Mouse (Mus musculus) cerebellum, postnatal 14 days (tissue): ENCODE results near the gene Bcar1.

ENCODE experiments used
- DNase-seq, 2 experiments: peaks; one replicate each; pipeline ENCODE4 v3.0.0; 2021; ENCODE audit warnings: mixed read lengths in 2 of 2

The Bcar1 gene

DNA sequence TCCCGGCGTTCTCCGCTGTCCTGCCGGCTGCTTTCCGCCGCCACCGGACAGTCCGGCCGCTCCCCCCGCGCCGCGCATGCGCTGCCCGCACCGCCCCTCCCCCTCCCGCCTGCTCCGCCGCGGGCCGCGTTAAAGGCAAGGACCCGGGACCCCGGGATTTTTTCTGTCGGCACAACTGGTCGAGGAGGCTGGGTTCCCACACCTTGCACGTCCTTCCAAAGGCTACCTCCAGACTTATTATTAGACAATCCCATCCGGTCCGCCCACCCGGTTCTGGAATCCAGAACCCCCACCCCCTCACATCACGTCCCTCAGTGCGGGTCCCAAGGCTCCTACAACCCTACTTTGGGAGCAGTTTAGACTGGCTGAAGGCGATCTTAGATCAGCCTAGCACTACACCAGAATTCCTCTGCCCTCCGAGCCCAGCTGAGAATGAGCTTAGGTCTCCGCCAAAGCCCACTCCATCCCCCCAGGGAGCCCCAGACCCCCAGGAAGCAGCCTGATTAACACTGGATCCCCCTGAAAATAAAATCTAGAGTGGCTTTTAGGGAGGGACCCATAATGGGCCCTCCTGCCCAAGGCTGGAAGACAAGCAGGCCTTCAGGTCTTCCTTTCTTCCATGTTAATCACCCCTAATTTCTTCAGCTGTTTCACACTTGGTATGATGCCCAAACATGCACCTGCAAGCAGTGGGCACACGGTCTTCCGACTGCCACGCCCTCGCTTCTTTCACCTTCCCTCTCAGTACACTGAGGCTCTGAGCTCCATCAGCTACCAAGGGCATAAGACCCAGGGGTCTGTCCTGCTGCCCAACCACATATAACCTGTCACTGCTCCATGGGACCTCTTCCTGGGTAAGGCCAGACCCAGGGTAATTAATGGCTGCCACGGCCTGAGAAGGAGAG is at the start of gene Bcar1:
Bcar1 (minus strand) TSS at position 18 of the 905 bp plus-strand sequence.
- peak; percentile 95 to 96 for DNase-seq

DNA sequence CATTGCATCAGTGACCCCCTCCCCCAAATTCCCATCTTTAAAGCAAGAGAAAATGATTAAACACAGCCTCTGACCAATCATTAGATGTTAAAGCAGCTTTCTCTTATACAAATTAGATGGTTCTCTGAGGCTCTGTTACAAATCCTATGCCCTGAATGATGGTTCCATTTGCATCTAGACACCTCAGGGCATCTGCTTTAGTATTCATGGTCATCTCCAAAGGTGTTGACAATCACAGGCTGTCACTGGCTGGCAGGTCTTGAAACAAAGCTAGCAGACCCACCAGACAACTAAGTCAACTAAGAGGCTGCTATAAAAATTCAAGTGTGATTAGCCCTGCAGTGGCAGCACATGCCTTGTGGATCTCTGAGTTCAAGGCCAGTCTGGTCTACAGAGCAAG is 46.0 kb upstream of the Bcar1 start:
- no peak for DNase-seq

DNA sequence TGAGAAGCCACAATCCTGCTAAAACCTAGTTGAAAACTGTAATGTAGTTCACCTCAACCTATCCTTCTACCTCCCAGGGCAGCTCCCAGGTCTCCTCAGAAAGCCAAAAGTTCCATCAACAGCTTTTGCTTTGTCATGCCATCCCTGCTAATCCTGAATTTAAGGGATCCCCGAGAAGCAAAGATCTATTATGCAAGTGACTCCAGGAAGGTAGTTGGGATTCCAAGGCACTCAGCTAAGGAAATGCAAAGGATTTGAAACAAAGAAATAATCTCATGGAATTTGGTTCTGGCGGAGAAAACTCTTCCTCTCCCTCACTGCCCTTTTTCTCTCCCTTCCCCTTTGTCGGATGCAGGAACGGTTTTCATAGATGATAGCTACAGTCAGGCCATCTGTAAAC is 45.6 kb upstream of the Bcar1 start:
- no peak for DNase-seq

DNA sequence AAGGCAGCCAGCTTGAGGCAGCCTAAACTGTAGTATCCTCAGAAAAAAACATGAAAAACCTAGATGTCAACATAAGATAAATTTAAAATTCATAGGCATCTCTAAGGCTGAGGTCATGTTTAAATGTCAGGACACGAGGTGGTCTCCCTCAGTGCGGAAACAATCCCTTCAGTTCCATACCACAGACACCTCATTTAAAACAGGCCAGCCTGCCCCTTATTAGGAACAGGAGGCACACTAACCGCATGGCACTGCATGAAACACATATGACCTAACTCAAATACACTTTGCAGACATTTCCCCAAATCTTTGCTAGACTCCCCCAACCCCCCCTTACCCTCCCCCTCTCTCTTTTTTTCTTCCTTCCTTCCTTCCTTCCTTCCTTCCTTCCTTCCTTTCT is 44.9 kb upstream of the Bcar1 start:
- no peak for DNase-seq

DNA sequence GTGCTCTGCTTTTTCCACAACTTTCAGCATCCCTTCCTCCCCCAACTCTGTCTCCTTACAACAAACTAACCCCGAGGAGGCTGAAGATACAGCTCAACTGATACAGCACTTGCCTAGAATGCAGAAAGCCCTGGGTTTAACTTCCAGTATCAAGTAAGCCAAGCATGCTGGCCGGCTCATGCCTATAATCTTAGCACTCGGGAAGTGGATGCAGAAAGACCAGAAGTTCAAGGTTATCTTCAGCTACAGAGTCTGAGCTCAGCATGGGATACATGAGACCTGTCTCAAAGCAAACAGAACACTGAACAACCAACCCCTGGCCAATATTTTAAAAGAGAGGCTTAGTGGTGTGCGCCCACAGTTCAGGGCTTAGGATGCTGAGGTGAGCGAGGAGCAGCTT is 44.5 kb upstream of the Bcar1 start:
- no peak for DNase-seq

DNA sequence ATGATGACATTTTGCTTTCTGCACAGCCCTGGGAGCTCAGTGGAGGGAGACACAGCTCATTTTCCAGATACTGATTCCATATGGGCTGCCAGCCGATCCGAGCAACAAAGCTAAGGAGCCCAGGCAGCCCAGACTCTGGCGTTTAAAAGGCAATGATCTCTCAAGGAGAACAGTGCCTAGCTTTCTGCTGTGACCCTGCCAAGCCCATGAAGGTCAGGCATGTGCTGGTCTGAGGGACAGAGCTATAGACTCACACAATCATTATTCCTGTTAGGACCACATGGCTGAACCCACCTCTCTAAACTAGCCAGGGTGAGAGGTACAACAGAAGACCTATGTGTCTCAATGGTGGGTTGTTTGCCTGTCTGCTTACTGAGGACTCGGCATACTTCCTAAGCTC is 44.1 kb upstream of the Bcar1 start:
- no peak for DNase-seq

DNA sequence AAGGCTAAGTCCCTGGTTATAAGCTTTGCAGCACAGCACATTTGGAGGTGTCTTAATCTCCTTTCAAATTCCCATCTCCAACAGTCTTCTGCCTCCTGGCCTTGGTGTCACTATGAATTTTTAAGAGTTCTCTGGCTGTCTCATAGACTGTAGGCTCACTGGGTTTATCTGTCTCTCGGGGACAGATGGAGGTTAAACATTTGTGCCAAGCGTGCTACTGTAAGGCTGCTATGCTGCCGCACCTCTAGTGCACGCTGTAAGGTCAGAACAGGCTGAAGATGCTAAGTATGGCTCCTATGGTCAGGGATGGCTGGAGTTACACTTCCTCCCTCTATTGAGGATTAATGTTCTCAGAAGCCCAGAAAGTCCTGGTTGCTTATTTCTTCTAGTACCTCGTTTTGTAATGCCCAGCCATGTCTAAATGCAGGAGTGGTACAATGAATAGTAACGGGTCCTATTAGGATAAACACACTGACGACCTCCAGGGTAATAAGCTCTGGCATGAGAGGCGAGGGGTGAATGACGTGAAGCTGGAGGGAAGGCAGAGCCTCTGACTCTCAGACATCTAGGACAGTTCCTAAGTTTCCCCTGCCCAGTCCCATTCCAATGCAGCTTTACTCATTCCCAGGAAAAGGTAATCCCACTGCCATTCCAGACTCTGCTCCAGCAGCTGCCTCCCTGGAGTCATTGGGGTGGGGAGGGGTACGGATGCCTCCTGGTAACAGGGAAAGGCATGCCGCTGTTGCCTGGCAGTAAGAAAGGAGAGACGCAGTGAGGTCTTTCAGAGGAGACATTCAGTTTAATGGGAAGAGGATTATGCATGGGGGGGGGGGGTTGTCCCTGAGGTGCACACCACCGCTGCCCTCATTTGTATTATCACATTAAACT is 43.3 kb upstream of the Bcar1 start:
- no peak for DNase-seq

DNA sequence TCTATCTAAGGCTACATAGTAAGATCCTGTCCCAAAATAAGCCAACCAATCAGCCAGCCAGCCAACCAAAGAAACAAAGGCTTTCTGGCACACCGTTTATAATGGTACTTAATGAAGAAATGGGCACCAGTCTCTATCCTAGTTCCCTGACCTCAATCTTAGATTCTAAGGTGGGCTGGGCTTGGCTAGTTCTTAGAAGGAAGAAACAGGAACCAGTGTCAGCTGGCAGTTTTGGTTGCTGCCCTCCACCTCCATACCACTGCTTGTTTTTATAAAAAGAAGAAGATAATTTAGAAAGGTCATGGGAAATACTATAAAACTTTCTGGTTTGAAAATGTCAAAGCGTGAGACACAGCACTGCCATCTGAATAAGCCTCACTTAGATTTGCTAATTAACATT is 42.5 kb upstream of the Bcar1 start:
- DNase-seq: no peak

DNA sequence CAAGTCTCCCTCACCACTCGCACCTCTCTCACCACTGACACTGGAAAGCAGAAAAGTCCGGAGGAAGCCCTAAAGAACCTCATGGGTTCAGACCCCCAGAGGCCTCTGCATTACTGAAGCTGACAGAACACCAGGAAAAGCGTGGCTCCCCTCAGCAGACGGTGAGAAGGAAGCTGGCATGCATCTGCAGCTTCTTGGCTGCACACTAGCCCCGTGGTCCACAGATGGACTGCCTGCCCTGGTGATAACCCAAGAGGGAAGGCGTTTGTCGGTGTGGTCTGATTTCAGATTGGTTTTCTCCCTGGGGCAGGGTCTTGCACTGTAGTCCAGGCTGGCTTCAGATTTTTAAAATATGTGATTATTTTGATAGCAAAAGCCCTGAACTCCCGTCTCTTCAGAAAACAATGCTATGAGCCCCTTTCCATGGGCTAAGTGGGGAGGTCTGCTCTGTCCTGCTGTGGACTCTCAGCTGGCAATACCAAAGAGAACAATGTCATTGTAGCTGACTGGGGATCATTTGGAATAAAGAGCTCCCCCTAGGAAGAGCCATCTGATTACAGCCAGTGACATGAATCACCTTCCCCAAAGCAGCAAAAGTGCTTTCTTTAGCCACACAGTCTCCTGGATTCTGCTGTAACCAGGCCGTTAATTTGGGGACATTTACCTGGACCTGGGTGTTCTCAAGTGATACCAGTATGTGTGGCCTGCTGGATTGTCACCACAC is 39.2 kb upstream of the Bcar1 start:
- DNase-seq: peak; percentile 43 to 52

DNA sequence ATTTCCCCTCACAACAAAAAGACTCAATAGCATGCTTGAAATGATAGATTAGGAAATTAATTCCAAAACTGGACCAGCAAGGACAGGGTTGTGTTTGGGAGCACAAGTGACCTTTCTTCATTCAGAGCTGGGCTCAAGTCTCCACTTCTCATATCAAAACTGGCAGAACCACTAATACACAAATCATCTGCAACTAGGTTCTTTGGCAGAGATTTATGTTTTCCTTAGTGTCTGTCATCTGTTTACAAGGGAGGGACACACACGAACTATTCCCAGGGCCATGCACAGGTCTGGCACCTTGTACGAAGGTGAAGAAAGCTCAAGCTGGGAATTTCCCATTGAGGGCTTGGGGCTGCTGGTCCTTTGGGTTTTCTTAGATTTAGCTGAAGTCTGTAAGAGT is 38.6 kb upstream of the Bcar1 start:
- no peak for DNase-seq

DNA sequence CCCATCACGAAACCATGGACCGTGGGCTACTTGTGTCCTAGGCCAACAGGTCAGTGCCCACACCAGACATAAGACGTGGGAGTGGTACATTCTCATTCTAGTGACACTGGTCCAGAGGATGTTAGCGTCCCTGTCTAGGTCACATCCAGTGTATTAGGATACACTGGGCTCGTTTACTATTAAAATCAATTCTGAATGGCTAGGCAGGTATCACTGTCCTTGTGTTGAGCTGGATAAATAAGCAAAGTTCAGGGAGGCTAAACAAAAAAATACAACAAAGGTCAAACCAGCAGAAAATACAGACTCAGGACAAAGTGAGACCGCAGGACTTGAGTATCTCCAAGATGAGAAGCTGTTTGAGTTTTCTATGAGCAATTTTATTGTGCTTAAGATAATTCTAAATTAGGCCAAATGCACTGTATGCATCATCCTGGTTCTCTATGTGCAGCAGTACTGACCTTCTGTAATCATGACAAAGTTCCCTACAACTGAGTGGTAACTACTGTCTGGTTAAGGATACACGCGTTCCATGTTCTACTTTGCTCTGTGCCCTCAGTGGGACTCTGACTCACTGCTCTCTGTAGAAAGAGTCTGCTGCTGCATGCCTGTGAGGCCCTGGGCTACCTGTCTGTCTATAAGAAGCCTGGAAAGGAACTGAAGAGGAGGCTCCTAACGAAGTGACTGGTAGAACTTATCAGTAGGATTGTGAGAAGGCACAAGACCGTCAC is 37.3 kb upstream of the Bcar1 start:
- DNase-seq: no peak

DNA sequence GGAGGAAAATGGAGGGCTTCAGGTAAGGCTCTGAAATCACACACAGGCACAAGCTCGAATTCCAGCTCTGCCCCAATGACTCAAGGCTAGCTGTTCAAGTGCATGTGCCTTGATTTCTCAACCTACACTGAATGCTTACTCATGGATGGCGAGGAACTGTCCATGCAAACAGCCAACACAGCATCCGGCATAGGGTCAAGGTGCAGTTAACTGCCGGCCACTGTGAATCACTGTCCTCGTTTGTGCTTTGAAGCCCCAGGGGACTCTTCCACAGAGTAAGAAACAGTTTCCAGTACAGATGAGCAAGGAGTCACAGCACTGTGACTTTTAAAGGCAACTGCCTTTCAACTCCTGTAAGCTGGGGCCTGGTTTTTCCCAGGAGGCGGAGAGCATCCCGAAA is 36.1 kb upstream of the Bcar1 start:
- DNase-seq: no peak

DNA sequence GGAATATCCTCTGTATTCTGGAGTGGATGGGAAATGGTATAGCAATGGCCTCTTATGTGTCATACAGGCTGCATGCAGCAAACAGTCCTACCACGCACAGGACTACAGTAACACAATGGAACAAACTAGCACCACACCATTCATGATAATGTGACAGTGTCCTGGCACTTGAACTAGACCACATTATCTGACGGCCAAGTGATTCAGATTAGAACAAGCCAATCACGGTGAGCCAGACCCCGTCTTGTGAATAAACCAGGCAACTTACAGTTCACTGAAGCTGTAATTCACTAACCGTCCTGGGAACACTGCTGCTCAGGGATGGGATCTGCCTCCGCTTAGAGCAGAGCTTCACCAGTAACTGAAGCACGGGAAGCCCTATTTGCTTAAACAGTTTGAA is 35.2 kb upstream of the Bcar1 start:
- DNase-seq: no peak

DNA sequence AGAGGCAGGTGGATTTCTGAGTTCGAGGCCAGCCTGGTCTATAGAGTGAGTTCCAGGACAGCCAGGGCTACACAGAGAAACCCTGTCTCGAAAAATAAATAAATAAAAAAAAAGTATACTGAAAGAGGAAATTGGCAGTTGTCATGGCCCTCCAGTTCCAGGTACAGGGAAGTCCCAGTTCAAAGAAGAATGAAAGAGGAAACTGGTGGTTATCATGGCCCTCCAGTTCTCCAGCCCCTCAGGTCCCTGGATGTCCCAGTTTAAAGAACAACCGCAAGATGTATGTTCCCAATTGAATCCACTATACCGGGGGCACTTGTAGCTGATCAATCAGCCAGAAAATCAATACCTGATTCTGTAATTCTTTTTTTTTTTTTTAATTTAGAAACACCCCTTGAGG is 32.9 kb upstream of the Bcar1 start:
- no peak for DNase-seq

DNA sequence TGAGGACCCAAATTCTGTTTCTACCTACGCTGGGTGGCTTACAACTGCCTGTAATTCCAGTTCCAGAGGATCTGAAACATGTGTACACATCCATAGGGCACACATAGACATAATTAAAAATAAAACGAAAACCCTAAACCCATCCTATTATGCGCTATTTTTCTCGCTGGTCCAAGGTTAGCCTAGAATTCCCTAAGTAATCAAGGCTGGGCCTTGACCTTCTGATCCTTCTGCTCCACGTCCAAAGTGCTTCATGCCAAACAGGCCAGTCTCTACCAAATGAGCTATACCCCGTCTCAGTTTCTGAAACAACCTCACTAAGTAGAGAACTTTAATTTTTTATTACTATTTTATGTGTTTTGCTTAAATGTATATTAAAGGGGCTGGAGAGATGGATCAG is 32.2 kb upstream of the Bcar1 start:
- no peak for DNase-seq

DNA sequence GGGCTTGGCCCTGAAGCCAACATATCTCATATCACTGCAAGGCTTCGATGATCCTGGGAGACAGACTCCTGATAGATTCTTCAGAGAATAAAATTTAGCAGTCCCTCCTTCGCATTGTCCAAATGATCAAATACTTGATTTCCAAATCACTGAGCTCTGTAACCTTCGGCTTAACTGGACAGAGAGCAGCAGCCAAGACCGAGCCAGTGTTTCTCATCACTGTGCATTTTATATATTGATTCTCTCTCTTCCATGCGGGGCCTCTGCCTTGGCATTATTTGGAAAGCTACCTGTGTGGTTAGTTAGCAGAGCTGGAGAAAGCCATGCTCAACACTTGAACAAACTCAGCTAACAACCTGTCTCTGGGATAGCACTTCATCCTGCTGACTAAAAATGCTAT is 29.9 kb upstream of the Bcar1 start:
- no peak for DNase-seq

DNA sequence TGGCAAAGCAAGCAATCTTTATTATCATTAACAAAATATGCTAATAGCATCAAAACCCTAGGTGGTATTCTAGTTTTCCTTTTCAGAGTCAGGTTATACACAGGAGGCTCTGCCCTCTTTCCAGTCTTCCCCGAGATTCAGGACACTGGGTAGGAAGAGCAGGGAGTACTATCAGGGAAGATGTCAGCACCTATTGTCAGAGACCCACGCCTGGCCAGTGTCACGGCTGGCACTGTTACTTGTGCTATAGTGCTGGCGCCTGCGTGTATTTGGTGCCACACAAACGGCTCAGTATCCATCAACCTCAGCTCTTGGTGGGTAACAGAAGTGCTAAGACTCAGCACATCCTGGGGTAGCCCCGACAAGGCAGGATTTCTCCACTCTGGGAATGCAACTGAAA is 29.4 kb upstream of the Bcar1 start:
- no peak for DNase-seq

DNA sequence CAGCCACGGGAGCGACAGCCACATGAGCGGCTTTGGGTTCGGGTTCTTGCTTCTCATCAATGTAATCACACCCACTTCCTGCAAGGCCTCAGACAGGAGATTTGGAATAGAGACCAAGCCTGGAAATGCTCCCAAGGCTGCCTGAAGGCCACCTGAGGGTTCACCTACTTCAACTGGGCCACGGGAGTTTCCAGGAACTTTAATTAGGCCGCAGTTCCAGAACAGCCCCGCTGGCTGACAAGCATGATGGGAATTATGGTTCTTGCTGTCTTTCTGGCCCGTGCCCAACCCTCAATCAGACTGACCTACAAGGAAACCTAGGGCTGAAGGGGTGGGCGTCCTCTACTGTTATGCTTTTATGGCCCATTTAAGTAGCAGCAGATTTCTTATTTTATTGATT is 28.5 kb upstream of the Bcar1 start:
- DNase-seq: peak in 1 of 2 experiments; percentile 52

DNA sequence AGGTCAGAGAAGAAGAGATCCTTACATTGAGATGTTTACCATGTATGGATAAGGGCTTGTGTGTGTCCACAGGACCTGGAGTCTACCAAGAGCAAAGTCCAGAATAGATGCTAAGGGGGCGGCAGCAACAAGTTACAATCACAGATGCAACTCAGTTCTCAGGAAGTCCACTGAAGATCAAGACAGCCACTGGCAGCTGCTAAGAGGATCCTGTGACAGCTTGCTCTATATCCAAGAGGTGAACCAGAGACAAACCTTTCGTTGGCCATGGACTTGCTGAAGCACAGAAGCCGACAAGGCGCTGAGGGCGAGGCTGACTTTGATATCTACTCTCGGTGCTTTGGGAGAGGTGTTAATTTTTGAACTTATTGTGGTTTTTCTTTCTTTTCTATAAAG is 28.0 kb upstream of the Bcar1 start:
- no peak for DNase-seq

DNA sequence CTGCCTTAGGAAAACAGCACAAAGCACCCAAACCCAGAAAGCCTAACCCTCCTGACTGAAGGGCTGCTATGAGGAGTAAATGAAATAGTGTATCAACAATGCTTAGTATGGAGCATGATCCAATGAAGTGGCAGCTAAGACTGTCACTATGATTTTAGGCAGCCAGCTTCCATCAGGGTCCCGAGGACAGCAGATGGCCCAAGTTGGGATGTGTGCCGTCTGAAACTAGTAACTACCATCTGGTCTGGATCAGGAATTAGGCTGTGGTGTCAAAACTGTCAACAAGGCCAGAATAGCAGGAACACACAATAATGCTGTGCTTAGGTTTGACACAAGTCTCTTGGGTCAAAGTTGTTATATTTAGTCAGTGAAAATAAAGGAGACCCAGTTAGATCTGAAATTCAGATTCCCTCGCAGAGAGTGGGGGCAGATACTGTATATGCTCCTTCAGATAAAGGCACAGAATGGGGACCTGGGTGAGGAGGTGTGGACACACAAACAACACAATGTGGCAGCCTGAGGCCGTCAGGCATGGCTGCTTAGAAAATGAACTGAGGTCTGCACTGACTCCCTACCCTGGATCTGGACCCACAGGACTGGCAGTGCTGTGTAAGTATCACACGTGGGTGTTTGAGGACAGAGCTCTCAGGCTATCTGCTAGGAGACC is 27.5 kb upstream of the Bcar1 start:
- peak; percentile 53 to 63 for DNase-seq

DNA sequence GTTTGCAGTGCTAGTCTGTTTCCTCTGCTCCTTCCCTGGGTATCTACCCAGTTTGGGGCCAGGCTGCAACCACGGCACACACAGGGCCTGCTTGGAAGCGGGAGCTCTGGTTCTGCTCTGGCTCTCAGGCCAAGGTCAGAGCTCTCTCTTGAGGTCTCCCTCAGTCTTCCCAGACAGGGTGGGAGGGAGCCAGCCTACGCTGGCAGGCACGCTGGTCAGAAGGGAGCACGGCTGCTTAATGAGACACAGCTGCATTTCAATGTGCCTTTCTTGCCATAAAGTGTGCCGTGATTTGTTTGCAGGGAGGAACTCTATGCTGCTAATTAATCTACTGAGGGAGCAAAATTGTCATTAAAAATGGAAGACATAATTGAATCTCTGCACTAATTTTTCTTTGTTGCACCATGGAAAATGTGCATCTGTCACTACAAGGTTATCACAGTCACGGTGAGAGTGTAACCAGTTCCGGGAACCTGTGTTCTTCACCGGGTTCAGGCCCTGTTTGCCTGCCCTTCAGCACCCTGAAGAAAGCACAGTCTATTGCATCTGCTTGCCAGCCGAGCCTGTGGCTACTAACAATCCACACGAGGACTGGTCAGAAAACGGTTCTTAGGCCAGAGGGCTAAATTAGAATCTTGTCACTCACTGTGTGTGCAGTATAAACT is 26.3 kb upstream of the Bcar1 start:
- DNase-seq: peak in 1 of 2 experiments; percentile 24
